Mouse (Mus musculus) layer of hippocampus, adult 11-12 months (tissue): ENCODE measurements around the gene Ublcp1.

ENCODE experiments used
- DNase-seq: peaks from one replicate; pipeline ENCODE4 v3.0.0; 2022; ENCODE audit warnings: low spot score

Gene Ublcp1

DNA sequence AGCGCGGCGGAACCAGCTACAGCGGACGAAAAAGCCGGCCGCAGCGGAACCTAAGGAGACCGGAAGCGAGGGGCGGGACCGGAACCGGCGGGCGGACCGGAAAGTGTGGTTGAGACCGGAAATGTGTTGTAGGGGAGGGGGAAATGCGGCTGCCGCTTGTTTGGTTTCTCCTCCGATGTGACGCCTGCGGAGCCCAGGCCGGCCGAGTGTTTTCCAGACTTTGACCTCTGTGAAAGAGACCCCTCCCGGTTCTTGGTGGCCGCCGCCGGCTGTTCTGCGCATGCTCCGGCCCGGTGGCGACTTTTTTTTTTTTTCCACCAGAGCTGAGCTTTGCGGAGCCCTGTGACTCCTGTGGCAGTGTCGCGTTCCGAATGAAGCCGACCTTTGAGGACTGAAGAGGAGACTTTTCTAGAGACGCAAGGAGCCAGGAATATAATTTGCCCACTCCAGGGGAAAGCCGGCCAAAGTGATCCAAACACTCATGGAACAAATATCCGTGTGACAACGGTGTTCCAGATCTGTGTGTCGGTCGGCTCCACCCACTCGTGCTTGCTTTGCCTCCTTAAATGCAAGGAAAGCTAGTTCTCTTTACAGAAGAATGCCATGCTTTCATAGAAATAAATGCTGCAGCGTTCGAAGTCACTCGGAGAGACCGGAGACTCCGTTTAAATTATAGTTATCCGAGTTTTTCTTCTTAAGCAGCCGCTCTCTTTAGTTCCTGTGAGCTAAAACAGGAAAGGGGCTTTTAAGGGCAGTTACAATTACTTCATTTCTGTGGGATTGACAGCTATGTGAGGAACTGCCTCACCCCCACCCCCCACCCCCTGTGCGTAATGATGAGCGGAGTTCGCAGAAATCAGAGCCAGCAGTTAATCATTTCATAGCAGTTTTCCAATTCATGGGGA lies at the start of gene Ublcp1:
Gene Ublcp1, minus strand, starts transcription at position 67 of the 905 bp plus-strand sequence.
- DNase-seq, result peak; percentile 94

DNA sequence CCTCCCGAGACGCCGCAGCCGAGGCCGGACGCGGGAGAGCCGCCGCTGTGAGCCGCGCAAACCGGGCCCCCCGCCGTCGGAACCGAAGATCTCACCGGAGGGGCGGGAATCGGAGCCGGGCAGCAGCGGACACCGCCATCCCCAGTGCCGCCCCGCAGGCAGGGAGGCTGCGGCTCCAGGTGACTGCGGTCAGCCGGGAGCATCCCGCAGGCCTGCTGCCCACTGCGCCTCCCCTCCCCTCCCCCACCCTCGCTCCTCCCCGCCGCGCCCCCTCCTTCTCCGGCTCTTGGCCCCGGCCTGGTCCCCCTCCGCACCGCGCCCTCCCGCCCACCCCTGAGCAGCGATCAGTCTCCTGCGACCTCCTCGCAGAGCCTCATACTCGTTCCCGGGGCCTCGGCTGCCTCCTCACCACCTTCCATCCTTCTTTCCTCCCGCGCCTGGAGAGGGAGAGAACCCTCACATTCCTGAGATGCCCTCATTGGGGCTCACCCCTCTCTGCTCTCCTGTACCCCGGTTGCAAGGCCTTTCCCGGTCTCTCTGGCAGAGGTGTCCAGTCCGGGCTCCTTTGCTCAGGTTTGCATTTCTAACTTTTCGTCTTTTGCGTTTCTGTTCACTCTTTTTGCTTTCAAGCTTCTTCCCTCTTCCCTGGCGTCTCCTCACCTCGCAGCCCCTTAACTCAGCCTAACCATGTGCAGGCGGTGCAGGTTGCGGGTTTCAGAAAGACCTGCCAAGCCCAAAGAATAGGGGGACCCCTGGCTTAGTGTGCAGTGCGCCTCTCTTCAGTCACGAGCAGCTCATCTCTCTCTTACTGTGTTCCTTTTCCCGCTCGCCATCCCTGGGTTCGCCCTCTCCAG lies 49.0 kb upstream of the Ublcp1 start:
- DNase-seq, result no peak

DNA sequence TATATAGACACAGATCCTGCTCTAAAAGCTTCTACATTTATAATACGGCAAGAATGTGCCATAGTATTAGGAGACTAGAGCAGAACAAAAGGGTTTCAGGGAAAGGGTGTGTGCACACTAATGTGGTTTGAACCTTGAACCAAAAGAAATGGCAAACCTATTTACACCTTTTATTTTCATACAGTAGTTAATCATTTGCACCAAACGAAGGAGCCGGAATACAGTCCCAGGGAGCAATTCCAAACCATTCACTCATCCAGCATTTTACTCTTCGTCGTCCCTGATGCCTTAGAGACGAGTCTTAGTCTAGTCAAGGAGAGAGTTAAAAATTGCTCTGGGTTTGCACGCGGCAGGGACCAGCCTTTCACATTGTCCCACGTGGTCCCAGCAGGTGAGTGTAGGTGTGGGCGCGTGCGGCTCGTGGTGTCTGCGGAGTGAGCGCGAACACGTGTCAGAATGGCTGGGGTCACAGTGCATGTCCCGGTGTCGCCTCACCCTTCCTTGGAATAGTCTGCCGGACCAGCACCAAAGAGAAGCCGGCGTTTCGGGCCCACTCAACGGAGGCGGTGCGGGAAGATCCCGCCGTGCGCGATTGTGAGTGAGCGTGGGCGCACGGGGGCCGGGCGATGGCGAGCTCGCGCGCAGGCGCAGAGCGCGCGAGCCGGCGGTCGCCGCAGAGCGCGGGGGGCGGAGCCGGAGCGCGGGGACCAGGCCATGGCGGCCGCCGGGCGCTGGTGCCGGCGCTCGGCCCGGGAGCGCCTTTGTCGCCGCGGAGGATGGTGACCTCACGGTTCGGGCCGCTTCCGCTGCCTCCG lies 48.2 kb upstream of the Ublcp1 start, which contains the start of gene Rnf145:
Gene Rnf145, plus strand, starts transcription at position 684 of the 815 bp plus-strand sequence.
- peak; percentile 72 for DNase-seq

DNA sequence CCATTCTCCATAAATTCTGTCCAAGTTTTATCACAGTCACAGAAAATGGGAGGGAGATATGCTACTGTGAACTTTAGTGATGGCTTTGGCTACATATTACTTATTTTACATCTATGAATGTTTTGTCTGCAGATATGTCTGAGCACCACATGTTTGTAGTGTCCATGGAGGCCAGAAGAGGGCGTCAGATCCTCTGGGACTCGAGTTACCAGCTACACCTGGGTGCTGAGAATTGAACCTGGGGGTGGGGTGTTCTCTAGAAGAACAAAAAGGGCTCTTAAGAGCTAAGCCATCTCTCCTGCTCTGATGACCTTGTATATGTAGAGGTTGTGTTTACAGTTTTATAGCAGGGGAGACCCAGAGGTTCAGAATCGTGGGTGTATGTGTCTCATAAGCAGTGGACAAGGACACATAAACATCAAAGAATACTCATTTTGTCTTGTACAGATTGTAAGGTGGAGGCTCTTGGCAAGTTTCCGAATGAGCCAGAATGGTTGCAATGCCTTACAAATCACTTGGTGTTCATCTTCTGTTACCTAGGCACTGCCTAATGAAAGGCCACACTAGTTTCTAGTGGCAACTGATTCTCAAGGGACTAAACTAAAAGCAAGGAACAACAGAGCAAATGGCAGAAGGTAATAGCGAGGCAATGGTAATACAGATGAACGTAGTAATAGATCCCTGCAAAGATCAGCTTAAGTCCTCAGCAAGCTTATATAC lies 47.4 kb upstream of the Ublcp1 start:
- no peak for DNase-seq

DNA sequence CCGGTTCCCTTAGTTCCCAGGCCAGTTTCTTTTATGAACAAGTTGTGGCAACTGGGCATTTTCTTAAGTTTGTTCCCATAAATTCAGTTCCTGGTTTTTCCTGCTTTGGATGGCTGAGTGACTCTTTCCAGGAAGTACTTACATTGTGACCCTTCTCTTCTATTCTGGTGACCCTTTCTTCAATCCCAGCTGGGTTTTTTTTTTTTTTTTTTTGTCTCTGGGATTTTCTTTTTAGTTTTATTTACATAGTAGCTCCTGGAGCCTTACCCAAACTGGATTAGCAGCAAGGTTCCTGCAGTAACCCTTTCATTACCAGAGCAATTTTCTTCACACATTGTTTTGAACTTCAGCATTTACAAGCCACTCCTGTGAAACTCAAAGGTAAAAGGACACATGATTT lies 46.1 kb upstream of the Ublcp1 start:
- no peak for DNase-seq

DNA sequence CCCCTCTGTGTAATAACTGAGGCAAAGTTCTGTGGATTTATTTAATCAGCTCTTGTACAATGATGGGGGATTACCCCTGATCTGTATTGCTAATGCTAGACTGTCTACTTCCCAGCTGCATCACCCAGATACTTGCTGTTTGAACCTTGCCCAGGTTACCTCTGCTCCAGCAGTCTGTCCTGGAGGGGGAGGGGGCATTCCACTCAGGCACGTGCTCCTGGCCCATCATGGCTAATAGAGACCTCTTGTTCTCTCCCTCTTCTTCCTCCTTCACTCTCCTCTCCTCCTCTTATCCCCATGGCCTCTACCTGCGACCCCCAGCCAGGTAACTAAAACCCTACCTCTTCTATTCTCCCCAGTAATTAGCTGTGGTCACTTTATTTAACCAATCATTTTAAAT lies 44.4 kb upstream of the Ublcp1 start:
- DNase-seq, result no peak

DNA sequence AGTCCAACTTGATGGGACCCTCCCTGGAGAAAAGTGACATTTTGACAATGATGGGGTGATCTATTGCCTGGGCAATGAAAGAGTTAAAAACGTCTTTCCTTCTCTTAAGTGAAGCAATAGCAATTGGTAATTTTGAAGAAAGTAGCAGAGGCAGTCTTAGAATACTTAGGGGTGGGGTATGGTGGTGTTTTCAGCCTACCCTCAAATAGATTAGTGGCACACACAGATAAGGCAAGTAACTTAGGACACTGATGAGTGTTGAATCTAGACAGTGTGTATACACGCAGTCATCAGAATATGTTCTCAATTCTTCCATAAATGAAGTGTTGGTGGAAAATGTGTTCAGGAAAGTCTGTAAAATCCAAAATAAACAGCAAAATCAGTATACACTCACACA lies 42.7 kb upstream of the Ublcp1 start:
- no peak for DNase-seq

DNA sequence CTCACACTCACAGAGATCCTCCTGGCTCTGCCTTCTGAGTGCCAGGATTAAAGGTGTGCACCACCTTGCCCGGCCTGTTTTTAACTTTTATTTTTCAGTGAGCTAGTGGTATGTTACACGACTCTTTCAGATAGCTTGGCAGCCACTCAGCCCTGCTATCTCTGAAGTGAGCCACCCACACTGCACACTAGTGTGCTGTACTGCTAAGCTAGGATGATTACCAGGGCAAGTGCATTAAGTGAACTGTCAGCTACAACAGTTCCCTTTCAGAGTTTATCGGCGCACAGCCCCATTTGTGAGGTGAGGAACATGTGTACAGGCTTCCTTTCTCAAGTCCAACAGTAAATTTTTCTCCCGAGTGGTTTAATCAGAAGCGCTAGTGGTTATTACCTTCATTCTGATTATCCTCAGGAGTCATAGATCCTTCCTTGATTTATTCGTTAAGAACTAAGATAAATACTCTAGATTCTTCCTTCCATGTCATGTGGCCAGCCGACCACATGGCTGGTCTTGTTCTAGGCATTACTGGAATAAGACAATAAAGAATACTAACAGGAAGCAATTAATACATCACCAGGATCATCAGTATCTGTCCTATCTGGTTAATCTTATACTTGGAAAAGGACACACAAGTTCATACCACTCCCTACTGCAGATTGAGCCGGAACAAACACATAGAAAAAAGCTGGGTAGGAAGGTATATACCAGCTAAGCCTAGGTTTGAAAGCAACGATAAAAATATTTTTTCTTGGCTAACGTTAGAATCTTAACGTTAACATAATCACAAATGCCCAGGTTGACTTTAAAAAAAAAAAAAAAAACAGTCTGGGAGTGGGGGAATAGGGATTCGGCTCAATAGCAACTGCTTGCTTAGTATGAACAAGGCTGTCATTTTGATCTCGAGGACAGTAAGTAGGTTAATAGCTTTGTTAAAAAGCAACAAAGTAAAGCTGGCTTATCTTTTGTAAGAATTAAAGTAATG lies 42.0 kb upstream of the Ublcp1 start:
- peak; percentile 37 for DNase-seq

DNA sequence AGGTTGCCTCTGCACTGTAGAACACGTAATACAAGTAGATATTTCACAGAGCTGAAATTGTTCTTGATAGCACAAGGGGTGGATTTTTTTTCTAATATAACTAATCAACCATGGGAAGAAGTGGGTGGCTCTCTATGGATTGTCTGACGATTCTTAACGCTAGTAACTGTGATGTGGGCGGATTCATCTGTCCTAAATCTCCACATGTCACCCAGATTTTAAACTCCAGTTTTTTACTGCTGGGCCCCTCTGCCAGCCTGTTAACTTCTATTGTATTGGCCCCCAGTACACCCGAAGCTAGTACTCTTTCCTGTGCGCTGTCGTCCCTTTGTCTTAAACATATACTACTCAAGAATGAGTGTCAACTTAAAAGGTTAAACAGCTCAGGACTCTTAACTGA lies 40.1 kb upstream of the Ublcp1 start:
- DNase-seq, result peak; percentile 37

DNA sequence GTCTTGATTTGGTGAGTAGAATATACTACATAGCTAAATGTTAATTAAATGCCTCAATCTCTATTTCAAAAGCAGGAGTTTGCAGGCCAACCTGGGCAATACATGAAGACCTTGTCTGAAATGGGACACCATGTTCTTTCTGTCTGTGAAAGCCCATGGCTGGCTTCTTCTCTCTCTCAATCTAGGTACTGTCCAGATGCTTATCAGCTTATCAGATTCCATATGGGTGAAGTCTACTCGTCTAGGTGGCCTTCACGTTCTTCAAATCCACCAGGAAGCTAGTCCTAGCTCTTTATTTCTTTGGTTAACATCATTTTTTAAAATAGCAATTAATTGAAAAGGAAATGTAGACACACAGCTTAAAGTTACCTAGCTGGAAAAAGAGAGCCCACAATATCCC lies 39.6 kb upstream of the Ublcp1 start:
- DNase-seq, result no peak

DNA sequence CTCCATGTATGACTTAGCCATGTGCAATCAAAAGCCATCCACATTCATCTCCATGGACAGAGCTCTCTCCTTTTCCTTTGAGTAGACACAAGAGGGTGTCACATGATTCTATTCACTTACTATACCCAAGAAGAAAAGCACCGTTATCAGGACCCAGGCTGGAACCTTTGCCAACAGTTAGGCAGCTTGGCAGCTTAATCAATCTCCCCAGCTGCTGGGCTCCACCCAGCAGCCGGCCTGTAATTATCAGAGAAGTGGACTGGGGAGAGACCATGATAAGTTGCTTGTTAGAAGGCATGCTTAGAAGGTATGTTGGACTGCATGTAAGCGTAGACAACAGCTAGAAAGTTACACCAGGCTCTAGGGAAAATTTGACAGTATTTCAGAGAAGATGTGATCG lies 38.6 kb upstream of the Ublcp1 start:
- no peak for DNase-seq

DNA sequence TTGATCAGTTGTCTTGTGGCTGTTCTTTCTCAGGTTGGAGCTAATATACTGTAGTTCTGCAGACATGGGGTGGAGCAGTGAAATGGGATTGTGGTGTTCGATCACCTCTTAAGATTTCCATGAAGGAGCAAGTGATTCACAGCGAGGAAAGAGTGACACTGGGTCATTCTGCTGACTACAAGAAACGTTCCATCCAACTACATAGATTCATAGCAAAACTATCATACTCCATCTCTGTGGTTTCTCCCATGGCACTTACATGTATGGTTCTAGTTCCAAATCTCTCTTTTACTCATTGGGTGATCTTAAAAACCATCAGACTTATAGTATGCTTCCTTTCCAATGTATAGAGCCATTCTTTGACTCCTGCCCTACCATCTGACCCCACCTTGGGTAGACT lies 34.5 kb upstream of the Ublcp1 start:
- DNase-seq, result no peak

DNA sequence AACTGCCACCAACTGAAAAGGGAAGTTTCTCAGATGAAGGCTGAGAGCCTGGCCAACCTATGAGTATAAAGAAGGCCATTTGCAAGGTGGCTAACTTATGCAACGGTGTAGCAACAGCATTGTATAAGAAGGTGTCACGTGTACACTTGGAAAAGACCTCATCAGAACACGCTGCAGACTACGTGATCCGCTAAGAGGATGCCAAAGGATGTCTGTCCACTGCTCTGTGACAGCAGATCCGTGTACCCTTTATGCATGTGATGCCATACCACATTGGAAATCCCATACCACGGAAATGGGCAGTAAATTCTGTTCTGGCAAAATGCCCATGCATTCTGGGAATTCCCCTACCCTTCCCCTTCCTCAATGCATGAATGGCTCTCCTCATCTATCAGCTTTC lies 33.8 kb upstream of the Ublcp1 start:
- DNase-seq, result no peak

DNA sequence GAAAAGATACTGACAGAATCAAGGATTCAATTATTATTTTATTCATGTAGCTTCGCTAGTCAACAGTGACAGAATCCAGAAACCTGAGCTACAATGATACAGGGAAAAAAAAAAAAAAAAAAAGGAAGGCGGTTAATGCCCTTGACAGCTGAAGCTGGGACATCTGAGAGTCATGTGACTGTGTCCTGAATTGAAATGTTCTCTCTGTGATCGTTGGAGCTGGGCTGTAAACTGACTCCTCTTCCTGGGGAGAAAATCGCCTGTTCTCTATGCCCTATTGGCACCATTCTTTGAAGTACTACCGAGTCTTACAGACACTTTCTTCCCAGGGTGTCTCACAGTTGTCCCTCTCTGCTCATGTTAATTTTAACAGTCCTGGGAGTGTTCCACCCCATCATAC lies 32.6 kb upstream of the Ublcp1 start:
- DNase-seq, result no peak

DNA sequence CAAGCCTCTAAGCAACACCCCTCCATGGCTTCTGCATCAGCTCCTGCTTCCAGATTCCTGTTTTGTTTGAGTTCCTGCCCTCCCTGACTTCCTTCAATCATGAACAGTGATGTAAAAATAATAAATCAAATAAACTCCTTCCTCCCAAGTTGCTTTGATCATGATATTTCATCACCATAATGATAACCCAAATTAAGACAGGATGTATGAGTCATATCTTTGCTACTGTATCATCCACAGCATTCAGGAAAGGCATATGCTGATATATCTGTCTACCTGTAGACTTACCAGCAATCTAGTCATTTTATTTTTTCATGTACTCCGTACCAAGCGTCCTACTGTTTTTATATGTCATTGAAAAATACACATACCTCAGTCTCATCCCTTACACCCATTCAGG lies 31.2 kb upstream of the Ublcp1 start:
- no peak for DNase-seq

DNA sequence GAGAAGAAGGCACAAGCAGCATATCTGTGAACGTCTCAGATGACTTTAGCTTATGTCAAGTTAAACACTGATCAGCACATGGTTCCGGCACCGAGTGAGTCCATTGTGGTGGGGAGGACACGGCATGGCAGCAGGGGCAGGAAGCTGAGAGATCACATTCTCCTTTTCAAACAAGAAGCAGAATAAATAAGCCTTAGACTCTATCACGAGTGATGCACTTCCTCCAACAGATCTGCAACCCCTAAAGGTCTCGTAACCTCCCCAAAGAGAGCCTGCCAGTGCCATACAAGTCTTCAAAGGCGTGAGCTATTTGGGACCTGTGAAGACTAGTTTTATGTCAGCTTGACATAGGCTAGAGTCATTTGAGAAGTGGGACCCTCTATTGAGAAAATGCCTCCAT lies 30.7 kb upstream of the Ublcp1 start:
- no peak for DNase-seq

DNA sequence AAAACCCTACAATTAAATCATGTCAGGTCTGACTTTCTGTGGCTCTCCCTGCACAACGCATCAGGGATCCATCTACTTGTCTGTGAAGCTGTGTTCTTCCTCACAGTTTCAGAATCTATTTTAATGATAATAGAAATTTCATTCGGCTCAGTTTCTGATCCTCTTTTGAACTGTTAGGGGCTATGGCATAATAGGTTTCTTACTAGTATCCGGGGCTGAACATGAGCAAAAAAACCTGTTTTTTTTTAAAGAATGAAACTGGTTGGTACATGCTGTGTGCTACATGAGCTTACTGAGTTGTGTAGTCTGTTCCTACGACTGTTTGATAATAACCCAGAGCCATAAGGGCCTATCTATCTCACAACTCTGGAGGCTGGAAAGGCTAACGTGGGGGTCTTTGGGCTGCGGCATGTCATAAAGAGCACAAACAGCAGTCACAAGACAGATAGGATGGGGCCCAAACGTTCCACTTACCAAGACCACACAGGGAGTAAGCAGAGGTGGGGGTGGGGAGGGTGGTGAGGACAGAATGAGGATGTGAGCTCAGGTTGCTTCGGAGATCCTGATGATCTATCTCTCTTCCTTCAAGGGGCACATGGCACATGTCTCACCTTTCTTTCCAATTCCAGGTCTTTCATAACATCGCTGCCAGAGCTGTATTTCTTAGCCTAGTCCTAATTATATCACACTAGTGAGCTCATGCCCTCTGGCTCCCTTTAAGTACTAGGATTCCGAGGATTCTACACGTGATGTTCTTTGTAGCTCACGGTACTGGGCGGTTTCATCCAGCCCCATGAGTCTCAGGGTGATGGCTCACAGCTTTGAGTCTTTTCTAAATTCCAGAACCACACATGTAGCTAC lies 28.3 kb upstream of the Ublcp1 start:
- no peak for DNase-seq

DNA sequence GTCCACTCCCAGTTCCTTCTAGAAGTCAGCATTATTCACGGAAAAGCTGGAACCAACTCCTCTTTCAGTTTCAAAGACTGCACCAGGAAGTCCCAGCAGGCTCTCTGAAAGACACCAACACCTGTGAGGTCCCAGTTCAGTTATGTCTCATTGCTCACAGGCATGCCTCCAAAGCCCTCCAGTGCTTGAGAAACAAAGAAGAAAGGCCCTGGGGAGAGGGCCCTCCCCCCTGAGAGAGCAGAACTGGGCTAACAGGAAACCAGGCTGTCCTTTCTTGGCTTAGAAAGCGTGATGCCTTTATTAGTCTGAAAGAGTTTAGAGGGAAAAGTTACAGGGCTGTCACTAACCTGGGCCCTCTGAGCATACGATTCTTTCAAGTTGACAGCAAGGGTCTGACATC lies 25.9 kb upstream of the Ublcp1 start:
- DNase-seq, result no peak

DNA sequence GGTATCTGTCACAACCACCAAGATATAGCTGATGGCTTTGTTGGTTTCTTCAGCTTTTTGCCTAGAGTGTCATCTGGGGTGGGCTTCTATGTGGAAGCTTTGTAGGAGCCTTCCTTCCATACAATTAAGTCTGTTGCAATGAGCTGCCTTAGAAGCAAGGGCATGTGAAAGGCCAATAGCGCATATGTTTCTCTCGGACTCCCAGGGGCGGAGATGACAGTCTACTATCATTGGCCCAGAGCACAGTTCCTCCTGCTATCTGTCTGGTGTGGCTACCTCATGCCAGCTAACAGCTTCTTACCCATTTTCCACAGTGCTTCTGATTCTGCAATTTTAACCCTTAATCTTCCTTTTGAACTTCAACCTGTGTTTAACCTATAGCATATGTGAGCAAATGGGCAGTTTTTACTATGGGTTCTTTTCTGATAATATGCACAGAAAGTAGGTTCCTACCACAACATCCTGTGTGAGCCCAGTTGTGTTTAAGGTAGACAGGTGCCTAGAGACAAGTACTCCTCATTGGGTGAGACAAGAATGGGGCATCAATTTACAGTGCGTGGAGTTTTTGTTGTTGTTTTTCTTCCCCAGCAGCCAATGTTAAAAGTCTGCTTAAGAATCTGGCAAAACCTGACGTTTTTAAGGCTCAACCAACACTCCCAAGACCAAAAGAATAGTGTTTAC lies 24.5 kb upstream of the Ublcp1 start:
- DNase-seq, result no peak
